ENCODE assay signal across 13 mouse cellular contexts in the genomic region with DNA sequence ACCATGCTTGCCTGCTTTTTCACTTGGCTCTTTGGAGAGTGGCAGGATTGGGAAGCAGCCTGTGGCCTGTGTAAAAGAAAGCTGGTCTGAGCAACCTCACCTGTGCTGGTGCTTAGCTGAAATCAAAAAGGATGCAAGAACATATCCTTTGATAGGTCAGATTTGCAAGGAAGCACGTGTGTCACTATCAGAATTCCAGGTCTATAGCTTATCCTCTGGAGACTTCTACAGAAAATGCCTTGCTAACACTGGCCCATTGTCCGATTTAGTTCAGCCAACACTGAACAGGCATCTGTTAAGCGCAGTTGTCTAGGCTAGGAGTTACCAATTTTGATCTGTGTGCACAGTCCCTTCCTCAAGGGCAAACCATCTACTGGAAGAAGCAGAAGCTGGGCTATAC.
DNase-seq lines count a peak whose midpoint lies in the region; ATAC-seq and TF ChIP-seq lines count a peak whose summit lies in the region.
"Had no signal": no experiment of that assay in that cellular context is flagged by ENCODE, and none has a peak within 500 bp of the region (broad histone marks: within the 10 kb centered on the region; RNA-seq: fewer than 3 reads in every experiment).

No protein-coding gene starts in this region.

- no peaks in the 10 kb centered on the region for H3K27me3 ChIP-seq in forebrain, postnatal 0 days (ENCODE audit: insufficient read depth, low read length)
- H3K27me3 ChIP-seq in forebrain, embryonic 14.5 days (replicated peaks; ENCODE audit: control insufficient read depth, insufficient read depth, low read length): peaks cover 6% of the 10 kb centered on the region
- peaks cover 22% of the 10 kb centered on the region for H3K27me3 ChIP-seq in neural tube, embryonic 13.5 days
- peaks cover 58% of the 10 kb centered on the region for H3K27me3 ChIP-seq in limb, embryonic 10.5 days (ENCODE audit: low read depth, poor library complexity, severe bottlenecking)
- H3K27me3 ChIP-seq in stomach, embryonic 14.5 days (ENCODE audit: control insufficient read depth, insufficient read depth, low read length): no peaks in the 10 kb centered on the region

- H3K9ac ChIP-seq in forebrain, postnatal 0 days: peak overlapping the region; percentile 39; the same call in 1 of the 2 replicates
- H3K9ac ChIP-seq in forebrain, embryonic 14.5 days (ENCODE audit: low read length): no peak overlapping the region
- peak overlapping the region; percentile 2; the same call in 1 of the 2 replicates for H3K9ac ChIP-seq in neural tube, embryonic 13.5 days
- H3K9ac ChIP-seq in stomach, embryonic 14.5 days (replicated peaks; ENCODE audit: low read depth, low read length): no peak overlapping the region

- peak overlapping the region; percentile 85; the same call in 1 of the 2 replicates for H3K27ac ChIP-seq in forebrain, postnatal 0 days (ENCODE audit: low read depth, low read length)
- no peak overlapping the region for H3K27ac ChIP-seq in forebrain, embryonic 14.5 days (ENCODE audit: low read depth, low read length)
- H3K27ac ChIP-seq in neural tube, embryonic 13.5 days (replicated peaks): peak overlapping the region; percentile 86
- no peak overlapping the region for H3K27ac ChIP-seq in limb, embryonic 10.5 days
- peak overlapping the region; percentile 71; the same call in 1 of the 2 replicates for H3K27ac ChIP-seq in stomach, embryonic 14.5 days (ENCODE audit: low read length)

- peaks cover 8% of the 10 kb centered on the region; the same call in 1 of the 2 replicates for H3K4me1 ChIP-seq in forebrain, postnatal 0 days (ENCODE audit: insufficient read depth)
- peaks cover 9% of the 10 kb centered on the region; the same call in 1 of the 2 replicates for H3K4me1 ChIP-seq in forebrain, embryonic 14.5 days (ENCODE audit: control insufficient read depth, insufficient read depth, low read length)
- H3K4me1 ChIP-seq in neural tube, embryonic 13.5 days (replicated peaks): peaks cover 24% of the 10 kb centered on the region
- peaks cover 27% of the 10 kb centered on the region for H3K4me1 ChIP-seq in limb, embryonic 10.5 days
- H3K4me1 ChIP-seq in stomach, embryonic 14.5 days (ENCODE audit: control insufficient read depth, insufficient read depth, low read length): peaks cover 20% of the 10 kb centered on the region; the same call in 1 of the 2 replicates

- H3K9me3 ChIP-seq in forebrain, postnatal 0 days (ENCODE audit: low read length): no peaks in the 10 kb centered on the region
- no peaks in the 10 kb centered on the region for H3K9me3 ChIP-seq in forebrain, embryonic 14.5 days (replicated peaks; ENCODE audit: control insufficient read depth, low read length)
- H3K9me3 ChIP-seq in neural tube, embryonic 13.5 days: no peaks in the 10 kb centered on the region
- no peaks in the 10 kb centered on the region for H3K9me3 ChIP-seq in limb, embryonic 10.5 days (replicated peaks)
- no peaks in the 10 kb centered on the region for H3K9me3 ChIP-seq in stomach, embryonic 14.5 days (ENCODE audit: control insufficient read depth, low read depth, low read length)

- no peak for ATAC-seq in forebrain, postnatal 0 days
- ATAC-seq in forebrain, embryonic 14.5 days: no peak
- no peak for ATAC-seq in neural tube, embryonic 13.5 days (ENCODE audit: low read depth)
- no peak for ATAC-seq in stomach, embryonic 14.5 days (ENCODE audit: insufficient number of reproducible peaks, insufficient read depth, low FRiP score, low read depth)
- ATAC-seq in megakaryocyte-erythroid progenitor cell, adult 5-6 weeks (replicated peaks; ENCODE audit: low FRiP score, low TSS enrichment, poor library complexity, severe bottlenecking): no peak

- DNase-seq in forebrain, postnatal 0 days: peak; percentile 13
- DNase-seq in forebrain, embryonic 14.5 days (ENCODE audit: low spot score): no peak
- no peak for DNase-seq in neural tube, embryonic 10.5 days (ENCODE audit: extremely low spot score, low spot score)
- peak; percentile 30 for DNase-seq in limb, embryonic 10.5 days (ENCODE audit: low spot score)
- no peak for DNase-seq in spleen, postnatal 10 days (ENCODE audit: low spot score in 2 of 2)
- DNase-seq: cerebellum, postnatal 25 days; gastrocnemius, postnatal 36 days; kidney, adult 2 months; lung, adult 2 months; right cerebral cortex, postnatal 25 days had no signal

- H3K4me3 ChIP-seq in forebrain, postnatal 0 days (ENCODE audit: low read depth, low read length): 0 out of 2 replicates have a peak overlapping the region, but pooled peaks have one; percentile 80
- no peak overlapping the region for H3K4me3 ChIP-seq in forebrain, embryonic 14.5 days (ENCODE audit: low read depth, low read length)
- H3K4me3 ChIP-seq in neural tube, embryonic 13.5 days: no peak overlapping the region
- H3K4me3 ChIP-seq in limb, embryonic 10.5 days: no peak overlapping the region
- no peak overlapping the region for H3K4me3 ChIP-seq in stomach, embryonic 14.5 days (ENCODE audit: low read depth, low read length)

- H3K4me2 ChIP-seq in forebrain, postnatal 0 days (ENCODE audit: low read depth): peak overlapping the region; percentile 90; the same call in 1 of the 2 replicates
- H3K4me2 ChIP-seq in forebrain, embryonic 14.5 days (ENCODE audit: low read length): no peak overlapping the region
- peak overlapping the region; percentile 85 for H3K4me2 ChIP-seq in neural tube, embryonic 13.5 days
- 0 out of 2 replicates have a peak overlapping the region, but pooled peaks have one; percentile 95 for H3K4me2 ChIP-seq in stomach, embryonic 14.5 days (replicated peaks; ENCODE audit: low read depth, low read length)

- 45% methylated on average over 3 of the region's 3 CpGs for WGBS in forebrain, postnatal 0 days
- WGBS in forebrain, embryonic 14.5 days: 48% methylated on average over 3 of the region's 3 CpGs
- 54% methylated on average over 3 of the region's 3 CpGs for whole genome bisulfite sequencing in neural tube, embryonic 13.5 days
- 63% methylated on average over 3 of the region's 3 CpGs for WGBS in limb, embryonic 10.5 days
- WGBS in stomach, embryonic 14.5 days: 69% methylated on average over 3 of the region's 3 CpGs

- H3K36me3 ChIP-seq in forebrain, postnatal 0 days (ENCODE audit: insufficient read depth): no peaks in the 10 kb centered on the region
- no peaks in the 10 kb centered on the region for H3K36me3 ChIP-seq in forebrain, embryonic 14.5 days (ENCODE audit: control insufficient read depth, insufficient read depth, low read length)
- no peaks in the 10 kb centered on the region for H3K36me3 ChIP-seq in neural tube, embryonic 13.5 days
- no peaks in the 10 kb centered on the region for H3K36me3 ChIP-seq in limb, embryonic 10.5 days
- H3K36me3 ChIP-seq in stomach, embryonic 14.5 days (ENCODE audit: control insufficient read depth, insufficient read depth, low read length): no peaks in the 10 kb centered on the region

- no peak for TF ChIP-seq CTCF in forebrain, postnatal 0 days (IDR thresholded peaks at IDR 0.05; ENCODE audit: low read depth)

Comparison
In these comparisons a context has a peak if more than half of its experiments do, and no peak if none do; other contexts are left out.
1. DNase-seq: peak in forebrain, postnatal 0 days (single experiment) and limb, embryonic 10.5 days (single experiment); none in forebrain, embryonic 14.5 days (single experiment), neural tube, embryonic 10.5 days (single experiment) and spleen, postnatal 10 days (0 of 2).
2. H3K27ac ChIP-seq: peak in forebrain, postnatal 0 days (single experiment), neural tube, embryonic 13.5 days (single experiment) and stomach, embryonic 14.5 days (single experiment); none in forebrain, embryonic 14.5 days (single experiment) and limb, embryonic 10.5 days (single experiment).
3. H3K9ac ChIP-seq: peak in forebrain, postnatal 0 days (single experiment) and neural tube, embryonic 13.5 days (single experiment); none in forebrain, embryonic 14.5 days (single experiment) and stomach, embryonic 14.5 days (single experiment).